Mouse (Mus musculus): ENCODE measurements around the gene Tut7. TPM values are rescaled to one million over a fixed set of nuclear protein-coding genes. Genes with fewer than 3 reads are reported as not detected.
"Not testable (repeated sequence)": the region's sequence is repeated elsewhere in the genome, so short reads cannot be mapped to it uniquely, and the experiment has no call there.

Gene Tut7
- total RNA-seq, 2 experiments from 2014 or later, result 61.0 to 64.3 TPM

- intact Hi-C loops (cut with DNase I), result loop anchor here (5.0 kb wide), 1 partner anchor 184 kb away; the partner anchor contains the start of genes Agtpbp1 and Naa35
- DNase-seq (ENCODE audit: low spot score in 2 of 2), result peak; percentile 62 to 71
Measured at GRCm38 (mm10) chr13:59771257-59771656, 51.7 kb downstream of the Tut7 start.

GRCm38 (mm10) chr13:59770847-59771246 lies 52.1 kb downstream of the Tut7 start:
- DNase-seq (ENCODE audit: low spot score in 2 of 2), result peak in 1 of 2 experiments; percentile 37
- intact Hi-C loops (cut with DNase I), result loop anchor here (5.0 kb wide), 1 partner anchor 184 kb away; the partner anchor contains the start of genes Agtpbp1 and Naa35

- intact Hi-C loops (cut with DNase I), result loop anchor here (5.0 kb wide), 1 partner anchor 183 kb away; the partner anchor contains the start of genes Agtpbp1 and Naa35
Measured at GRCm38 (mm10) chr13:59770164-59770562, 52.8 kb downstream of the Tut7 start.

GRCm38 (mm10) chr13:59769296-59770163 lies 53.4 kb downstream of the Tut7 start, which contains the start of gene Isca1:
TSS of gene Isca1 (minus strand) at chr13:59769810.
- intact Hi-C loops (cut with DNase I), result loop anchor here (2.0 to 5.0 kb wide), 2 partner anchors 182 to 1131 kb away; partner anchors contain the start of genes Agtpbp1 and Naa35
- DNase-seq (ENCODE audit: low spot score in 2 of 2), result peak; percentile 100

More at GRCm38 (mm10) chr13:59770164-59770562, 52.8 kb downstream of the Tut7 start:
- peak; percentile 87 to 91 for DNase-seq (ENCODE audit: low spot score in 2 of 2)

GRCm38 (mm10) chr13:59768531-59768930 lies 54.4 kb downstream of the Tut7 start:
- intact Hi-C loops (cut with DNase I), result loop anchor here (2.0 kb wide), 1 partner anchor 1130 kb away; no protein-coding TSS in a partner anchor
- peak in 1 of 2 experiments; percentile 33 for DNase-seq (ENCODE audit: low spot score in 2 of 2)

- no peak for DNase-seq (ENCODE audit: low spot score in 2 of 2)
- intact Hi-C loops (cut with DNase I), result no loop called here
Measured at GRCm38 (mm10) chr13:59766786-59767515, 56.0 kb downstream of the Tut7 start.

GRCm38 (mm10) chr13:59762791-59763190 lies 60.2 kb downstream of the Tut7 start:
- no peak for DNase-seq (ENCODE audit: low spot score in 2 of 2)
- intact Hi-C loops (cut with DNase I), result no loop called here

GRCm38 (mm10) chr13:59756906-59757305 lies 66.0 kb downstream of the Tut7 start:
- intact Hi-C loops (cut with DNase I), result no loop called here
- DNase-seq (ENCODE audit: low spot score in 2 of 2), result no peak

- intact Hi-C loops (cut with DNase I), result no loop called here
- no peak for DNase-seq (ENCODE audit: low spot score in 2 of 2)
Measured at GRCm38 (mm10) chr13:59750310-59750709, 72.6 kb downstream of the Tut7 start.

- intact Hi-C loops (cut with DNase I), result no loop called here
- DNase-seq (ENCODE audit: low spot score in 2 of 2), result peak; percentile 60 to 88
Measured at GRCm38 (mm10) chr13:59746711-59747110, 76.2 kb downstream of the Tut7 start, which contains the start of gene 1700014D04Rik. TSS of gene 1700014D04Rik (minus strand) at chr13:59746752.

- no peak for DNase-seq (ENCODE audit: low spot score in 2 of 2)
- intact Hi-C loops (cut with DNase I), result no loop called here
Measured at GRCm38 (mm10) chr13:59746164-59746563, 76.8 kb downstream of the Tut7 start.

- intact Hi-C loops (cut with DNase I), result no loop called here
- DNase-seq (ENCODE audit: low spot score in 2 of 2), result peak in 1 of 2 experiments; percentile 73
Measured at GRCm38 (mm10) chr13:59745462-59745861, 77.5 kb downstream of the Tut7 start.

- no peak for DNase-seq (ENCODE audit: low spot score in 2 of 2)
- intact Hi-C loops (cut with DNase I), result no loop called here
Measured at GRCm38 (mm10) chr13:59741697-59742096, 81.2 kb downstream of the Tut7 start.

- intact Hi-C loops (cut with DNase I), result no loop called here
- DNase-seq (ENCODE audit: low spot score in 2 of 2), result no peak
Measured at GRCm38 (mm10) chr13:59741096-59741495, 81.9 kb downstream of the Tut7 start.

GRCm38 (mm10) chr13:59739397-59739796 lies 83.5 kb downstream of the Tut7 start:
- DNase-seq (ENCODE audit: low spot score in 2 of 2), result no peak
- intact Hi-C loops (cut with DNase I), result no loop called here

GRCm38 (mm10) chr13:59738455-59738854 lies 84.5 kb downstream of the Tut7 start:
- intact Hi-C loops (cut with DNase I), result no loop called here
- no peak for DNase-seq (ENCODE audit: low spot score in 2 of 2)

- intact Hi-C loops (cut with DNase I), result no loop called here
- no peak for DNase-seq (ENCODE audit: low spot score in 2 of 2)
Measured at GRCm38 (mm10) chr13:59735190-59735589, 87.8 kb downstream of the Tut7 start.

- intact Hi-C loops (cut with DNase I); DNase-seq (ENCODE audit: low spot score in 2 of 2): not testable (repeated sequence)
Measured at GRCm38 (mm10) chr13:59734347-59734746, 88.6 kb downstream of the Tut7 start.

GRCm38 (mm10) chr13:59733936-59734335 lies 89.0 kb downstream of the Tut7 start:
- intact Hi-C loops (cut with DNase I), result no loop called here
- DNase-seq (ENCODE audit: low spot score in 2 of 2), result no peak

GRCm38 (mm10) chr13:59731652-59732051 lies 91.3 kb downstream of the Tut7 start, which contains the start of gene Spata31d1d:
TSS of gene Spata31d1d (minus strand) at chr13:59731752.
- DNase-seq (ENCODE audit: low spot score in 2 of 2), result no peak
- intact Hi-C loops (cut with DNase I), result no loop called here
